Mouse (Mus musculus) forebrain, postnatal 0 days (tissue): ENCODE data around the gene Hipk3. TPM values are rescaled to one million over a fixed set of nuclear protein-coding genes. Genes with fewer than 3 reads are reported as not detected.

Source experiments
- ATAC-seq: fragments of 200-750 bp; cut with Nextera tagmentation; 2 replicates; pipeline ENCODE4 v1.8.0; 2017; ENCODE audit warnings: mild to moderate bottlenecking, moderate library complexity
- DNase-seq: peaks from one replicate; pipeline ENCODE4 v3.0.0-alpha.2; 2015
- H3K27ac ChIP-seq: fragments of 300-500 bp; sonication (generic); 2 replicates; pipeline ENCODE4 v1.5.1; 2014; ENCODE audit warnings: low read depth, mild to moderate bottlenecking, antibody characterized with exemption, low read length, moderate library complexity, mixed read lengths
- H3K27me3 ChIP-seq: fragments of 300-500 bp; sonication (generic); 2 replicates; pipeline ENCODE4 v1.6.1; 2014; ENCODE audit warnings: mild to moderate bottlenecking, low read length, mixed read lengths; ENCODE audit not compliant: insufficient read depth
- H3K36me3 ChIP-seq: fragments of 300-500 bp; sonication (generic); 2 replicates; pipeline ENCODE4 v1.6.1; 2014; ENCODE audit warnings: mild to moderate bottlenecking, moderate library complexity; ENCODE audit not compliant: insufficient read depth
- H3K4me1 ChIP-seq: fragments of 300-500 bp; sonication (generic); 2 replicates; pipeline ENCODE4 v1.6.1; 2014; ENCODE audit warnings: antibody characterized with exemption; ENCODE audit not compliant: insufficient read depth
- H3K4me2 ChIP-seq: fragments of 300-500 bp; sonication (generic); 2 replicates; pipeline ENCODE4 v1.6.1; 2014; ENCODE audit warnings: low read depth, mild to moderate bottlenecking, moderate library complexity
- H3K4me3 ChIP-seq: fragments of 300-500 bp; sonication (generic); 2 replicates; pipeline ENCODE4 v1.5.1; 2014; ENCODE audit warnings: low read depth, low read length, mixed read lengths
- H3K9ac ChIP-seq: fragments of 300-500 bp; sonication (generic); 2 replicates; pipeline ENCODE4 v1.6.1; 2014; ENCODE audit warnings: mild to moderate bottlenecking
- H3K9me3 ChIP-seq: fragments of 300-500 bp; sonication (generic); 2 replicates; pipeline ENCODE4 v1.6.1; 2016; ENCODE audit warnings: low read length
- CTCF ChIP-seq: sonication (generic); IDR thresholded peaks from 2 replicates; pipeline ENCODE4 v1.5.1; 2016; ENCODE audit warnings: antibody characterized with exemption, control low read depth, low read depth
- WGBS: fragments of 180-500 bp; shearing (Covaris S2); extraction: QIAGEN DNeasy Blood & Tissue Kit; methylation state at CpG from one replicate; pipeline ENCODE4 v1.1.7; 2014; 5-methylcytosine and 5-hydroxymethylcytosine counted together
- polyA plus RNA-seq: library from polyadenylated mRNA; unstranded; fragments of >200 nt; fragmentation: Nextera tagmentation; extraction: Ambion mirVana; gene quantifications from 2 replicates; pipeline ENCODE4 v1.2.1, GENCODE M21; 2015
- total RNA-seq: library from RNA; depleted of rRNA; stranded (reverse); fragments of >200 nt; gene quantifications from 2 replicates; pipeline ENCODE4 v1.2.3, GENCODE M21; 2014

The Hipk3 gene
- total and polyA plus RNA-seq, 2 experiments from 2014 or later, result 5.0 to 36.6 TPM

- DNase-seq (no peak), ATAC-seq (no peak)
- no peak overlapping the region for H3K27ac ChIP-seq
- H3K36me3 ChIP-seq, result no peaks in the 10 kb centered on the region
- H3K9ac ChIP-seq, result no peak overlapping the region
- H3K27me3 ChIP-seq, result no peaks in the 10 kb centered on the region
- no peak for TF ChIP-seq CTCF
- no peaks in the 10 kb centered on the region for H3K9me3 ChIP-seq
- no peak overlapping the region for H3K4me2 ChIP-seq
- no peaks in the 10 kb centered on the region for H3K4me1 ChIP-seq
- 32% methylated on average over 3 of the region's 3 CpGs for WGBS
- H3K4me3 ChIP-seq, result no peak overlapping the region
These were observed 8.1 kb upstream of the Hipk3 start for GRCm38 (mm10) chr2:104502388-104502787.

GRCm38 (mm10) chr2:104501091-104501490 is 6.8 kb upstream of the Hipk3 start:
- no peak for TF ChIP-seq CTCF
- Histone ChIP-seq H3K9me3 (no peaks in the 10 kb centered on the region), H3K36me3 (no peaks in the 10 kb centered on the region), H3K4me3 (no peak overlapping the region), H3K27me3 (no peaks in the 10 kb centered on the region), H3K4me1 (no peaks in the 10 kb centered on the region), H3K27ac (no peak overlapping the region), H3K4me2 (no peak overlapping the region), H3K9ac (no peak overlapping the region)
- no peak for DNase-seq
- WGBS, result 96% methylated on average over 2 of the region's 2 CpGs
- ATAC-seq, result no peak

- no peak overlapping the region for H3K4me3 ChIP-seq
- DNase-seq (no peak), ATAC-seq (no peak)
- TF ChIP-seq CTCF, result no peak
- no peak overlapping the region for H3K9ac ChIP-seq
- 50% methylated on average over 4 of the region's 4 CpGs for WGBS
- H3K4me2 ChIP-seq, result no peak overlapping the region
- H3K9me3 ChIP-seq, result no peaks in the 10 kb centered on the region
- no peaks in the 10 kb centered on the region for H3K27me3 ChIP-seq
- H3K27ac ChIP-seq, result no peak overlapping the region
- H3K4me1 ChIP-seq, result peaks cover 9% of the 10 kb centered on the region; the same call in 1 of the 2 replicates
- H3K36me3 ChIP-seq, result no peaks in the 10 kb centered on the region
These were observed 3.5 kb upstream of the Hipk3 start for GRCm38 (mm10) chr2:104497771-104498170.

DNA sequence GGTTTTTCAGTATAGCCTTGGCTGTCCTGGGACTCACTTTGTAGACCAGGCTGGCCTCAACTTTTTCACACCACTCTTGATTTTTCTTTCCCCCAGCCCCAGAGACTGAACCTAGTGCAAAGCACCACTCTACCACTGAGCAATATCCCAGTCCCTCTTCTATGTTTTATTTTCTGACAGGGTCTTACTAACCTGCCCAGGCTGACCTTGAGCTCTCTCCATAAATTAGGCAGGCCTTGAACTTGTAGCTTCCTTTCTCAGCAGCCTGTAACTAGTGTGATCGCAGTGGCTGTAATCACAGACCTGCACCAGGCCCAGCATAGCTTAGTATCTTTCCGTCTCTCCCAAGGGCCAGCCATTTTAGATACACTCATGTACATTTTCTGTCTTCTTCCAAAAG is 3.0 kb upstream of the Hipk3 start:
- no peak overlapping the region for H3K27ac ChIP-seq
- no peaks in the 10 kb centered on the region for H3K36me3 ChIP-seq
- ATAC-seq (no peak), DNase-seq (no peak)
- 91% methylated on average over 2 of the region's 2 CpGs for WGBS
- H3K27me3 ChIP-seq, result no peaks in the 10 kb centered on the region
- H3K9ac ChIP-seq, result no peak overlapping the region
- no peak overlapping the region for H3K4me2 ChIP-seq
- peaks cover 9% of the 10 kb centered on the region; the same call in 1 of the 2 replicates for H3K4me1 ChIP-seq
- TF ChIP-seq CTCF, result no peak
- no peak overlapping the region for H3K4me3 ChIP-seq
- H3K9me3 ChIP-seq, result no peaks in the 10 kb centered on the region

GRCm38 (mm10) chr2:104496206-104496605 is 2.0 kb upstream of the Hipk3 start:
- H3K36me3 ChIP-seq, result no peaks in the 10 kb centered on the region
- H3K4me2 ChIP-seq, result no peak overlapping the region
- no peak overlapping the region for H3K27ac ChIP-seq
- 46% methylated on average over 5 of the region's 5 CpGs for WGBS
- peaks cover 15% of the 10 kb centered on the region; the same call in 1 of the 2 replicates for H3K4me1 ChIP-seq
- H3K9me3 ChIP-seq, result no peaks in the 10 kb centered on the region
- H3K27me3 ChIP-seq, result no peaks in the 10 kb centered on the region
- H3K9ac ChIP-seq, result no peak overlapping the region
- no peak for TF ChIP-seq CTCF
- no peak overlapping the region for H3K4me3 ChIP-seq
- ATAC-seq (no peak), DNase-seq (no peak)

DNA sequence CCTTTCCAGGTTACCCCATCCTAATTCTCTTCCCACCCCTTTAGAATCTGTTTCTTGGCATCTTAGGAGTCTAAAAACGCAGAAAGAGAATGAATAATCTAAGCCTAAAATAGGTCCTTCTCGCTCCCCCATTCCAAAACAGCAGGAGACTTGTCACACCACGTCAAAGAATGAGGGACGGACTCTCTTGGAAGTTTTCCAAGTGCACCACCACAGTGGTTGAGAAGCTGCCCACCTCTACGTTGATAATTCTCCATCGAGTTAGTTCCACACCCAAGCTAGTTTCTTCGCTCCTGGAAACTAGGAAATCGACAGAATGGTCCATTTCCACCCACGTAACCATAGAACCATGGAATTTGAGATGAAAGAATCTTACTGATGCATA is 547 bp upstream of the Hipk3 start:
- H3K4me3 ChIP-seq, result peak overlapping the region; percentile 93
- no peaks in the 10 kb centered on the region for H3K36me3 ChIP-seq
- H3K9me3 ChIP-seq, result no peaks in the 10 kb centered on the region
- ATAC-seq (no peak), DNase-seq (no peak)
- peak overlapping the region; percentile 97 for H3K9ac ChIP-seq
- peak overlapping the region; percentile 64 for H3K4me2 ChIP-seq
- 10% methylated on average over 9 of the region's 9 CpGs for WGBS
- peak overlapping the region; percentile 100 for H3K27ac ChIP-seq
- TF ChIP-seq CTCF, result no peak
- no peaks in the 10 kb centered on the region for H3K27me3 ChIP-seq
- peaks cover 15% of the 10 kb centered on the region; the same call in 1 of the 2 replicates for H3K4me1 ChIP-seq

DNA sequence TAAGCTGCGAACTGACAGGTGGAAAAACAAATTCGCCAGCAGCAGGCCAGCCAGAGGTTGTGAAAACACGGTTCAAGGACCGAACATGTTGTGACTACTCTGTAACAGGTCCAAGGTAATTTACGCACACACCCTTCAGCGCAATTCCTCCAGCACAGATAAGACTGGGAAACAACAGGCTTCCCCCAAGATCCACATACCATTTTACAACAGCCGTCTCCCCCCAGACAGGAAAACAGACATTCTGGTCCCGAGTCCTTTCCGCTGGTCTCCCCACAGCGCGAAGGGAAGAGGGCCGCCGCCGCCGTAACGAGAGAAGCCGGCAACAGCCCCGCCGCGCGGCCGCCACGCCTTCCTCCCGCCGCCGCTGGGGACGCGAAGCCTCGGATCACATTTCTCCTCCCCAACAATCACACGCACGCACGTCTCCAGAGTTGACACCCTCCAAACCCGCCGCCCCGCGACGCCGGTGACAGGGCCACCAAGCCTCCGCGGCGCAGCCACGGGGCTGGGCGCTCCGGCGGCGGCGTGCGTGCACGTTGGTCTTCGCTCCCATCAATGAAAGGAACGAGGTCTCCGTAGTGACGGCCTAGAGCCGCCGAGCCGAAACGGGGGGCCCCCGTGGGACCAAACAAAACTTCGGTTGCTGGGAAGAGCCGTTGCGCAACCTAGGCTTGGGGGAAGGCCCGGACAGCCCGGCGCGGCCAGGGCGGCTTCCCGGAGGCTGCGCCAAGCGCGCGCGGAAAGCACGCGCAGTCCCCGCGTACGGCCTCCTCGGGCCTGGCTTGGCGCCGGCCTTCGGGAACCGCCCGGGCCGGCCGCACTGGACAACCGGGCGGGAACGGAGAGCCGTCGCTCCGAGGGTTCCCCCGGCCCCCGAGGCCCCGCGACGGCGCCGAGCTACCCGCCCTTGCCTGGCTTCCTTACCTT is 960 bp downstream of the Hipk3 start:
- TF ChIP-seq CTCF, result peak; percentile 60
- no peaks in the 10 kb centered on the region for H3K36me3 ChIP-seq
- H3K4me1 ChIP-seq, result peaks cover 15% of the 10 kb centered on the region; the same call in 1 of the 2 replicates
- peak overlapping the region; percentile 100 for H3K27ac ChIP-seq
- DNase-seq (peak; percentile 88), ATAC-seq (peak; percentile 84)
- 3% methylated on average over 98 of the region's 99 CpGs for WGBS
- H3K9me3 ChIP-seq, result no peaks in the 10 kb centered on the region
- peak overlapping the region; percentile 64 for H3K4me2 ChIP-seq
- H3K4me3 ChIP-seq, result peak overlapping the region; percentile 93
- peak overlapping the region; percentile 97 for H3K9ac ChIP-seq
- no peaks in the 10 kb centered on the region for H3K27me3 ChIP-seq
